Mouse (Mus musculus): Measurements from ENCODE around the gene Dbi. TPM values are rescaled to one million over a fixed set of nuclear protein-coding genes. Genes with fewer than 3 reads are reported as not detected.

Gene Dbi
- polyA plus RNA-seq, 1 experiment from 2014 or later, result 442 TPM

- H3K36me3 ChIP-seq, result no peaks in the 10 kb centered on the region
- no peak for ATAC-seq (ENCODE audit: borderline replicate concordance, extremely low read depth, low FRiP score, low TSS enrichment)
- H3K4me1 ChIP-seq, result no peaks in the 10 kb centered on the region
- no peak overlapping the region for H3K9ac ChIP-seq
- no peak overlapping the region for H3K4me2 ChIP-seq
- no peak overlapping the region for H3K27ac ChIP-seq
- 77% methylated on average over 9 of the region's 9 CpGs for WGBS
- no peaks in the 10 kb centered on the region for H3K9me3 ChIP-seq
- no peak overlapping the region for H3K4me3 ChIP-seq
- H3K27me3 ChIP-seq, result no peaks in the 10 kb centered on the region
These were observed 19.3 kb upstream of the Dbi start for GRCm38 (mm10) chr1:120140144-120140693.

- Histone ChIP-seq H3K9me3 (no peaks in the 10 kb centered on the region), H3K9ac (no peak overlapping the region), H3K36me3 (no peaks in the 10 kb centered on the region), H3K27ac (no peak overlapping the region), H3K4me2 (no peak overlapping the region), H3K27me3 (no peaks in the 10 kb centered on the region), H3K4me1 (no peaks in the 10 kb centered on the region), H3K4me3 (no peak overlapping the region)
- ATAC-seq (ENCODE audit: borderline replicate concordance, extremely low read depth, low FRiP score, low TSS enrichment), result no peak
- WGBS, result 47% methylated on average over 7 of the region's 7 CpGs
These were observed 18.2 kb upstream of the Dbi start for GRCm38 (mm10) chr1:120138923-120139540.

- no peak overlapping the region for H3K9ac ChIP-seq
- no peak overlapping the region for H3K27ac ChIP-seq
- H3K27me3 ChIP-seq, result no peaks in the 10 kb centered on the region
- no peak overlapping the region for H3K4me2 ChIP-seq
- no peaks in the 10 kb centered on the region for H3K4me1 ChIP-seq
- 69% methylated on average over 7 of the region's 7 CpGs for WGBS
- no peak overlapping the region for H3K4me3 ChIP-seq
- H3K9me3 ChIP-seq, result no peaks in the 10 kb centered on the region
- no peaks in the 10 kb centered on the region for H3K36me3 ChIP-seq
- ATAC-seq (ENCODE audit: borderline replicate concordance, extremely low read depth, low FRiP score, low TSS enrichment), result no peak
These were observed 15.3 kb upstream of the Dbi start for GRCm38 (mm10) chr1:120135934-120136786.

GRCm38 (mm10) chr1:120132376-120132775 is 11.5 kb upstream of the Dbi start:
- no peaks in the 10 kb centered on the region for H3K4me1 ChIP-seq
- H3K4me2 ChIP-seq, result no peak overlapping the region
- H3K9me3 ChIP-seq, result no peaks in the 10 kb centered on the region
- H3K4me3 ChIP-seq, result no peak overlapping the region
- no peaks in the 10 kb centered on the region for H3K27me3 ChIP-seq
- WGBS, result 79% methylated on average over 1 of the region's 1 CpGs
- ATAC-seq (ENCODE audit: borderline replicate concordance, extremely low read depth, low FRiP score, low TSS enrichment), result no peak
- no peak overlapping the region for H3K9ac ChIP-seq
- H3K27ac ChIP-seq, result no peak overlapping the region
- H3K36me3 ChIP-seq, result no peaks in the 10 kb centered on the region

GRCm38 (mm10) chr1:120126318-120126717 is 5.4 kb upstream of the Dbi start:
- Histone ChIP-seq H3K27ac (no peak overlapping the region), H3K36me3 (no peaks in the 10 kb centered on the region), H3K9me3 (no peaks in the 10 kb centered on the region), H3K4me2 (no peak overlapping the region), H3K4me1 (peaks cover 9% of the 10 kb centered on the region; the same call in 1 of the 2 replicates), H3K9ac (no peak overlapping the region), H3K4me3 (no peak overlapping the region), H3K27me3 (no peaks in the 10 kb centered on the region)
- no peak for ATAC-seq (ENCODE audit: borderline replicate concordance, extremely low read depth, low FRiP score, low TSS enrichment)
- 60% methylated on average over 9 of the region's 9 CpGs for WGBS

- Histone ChIP-seq H3K9ac (no peak overlapping the region), H3K4me3 (no peak overlapping the region), H3K27me3 (no peaks in the 10 kb centered on the region), H3K27ac (no peak overlapping the region), H3K4me1 (peaks cover 9% of the 10 kb centered on the region; the same call in 1 of the 2 replicates), H3K9me3 (no peaks in the 10 kb centered on the region), H3K4me2 (no peak overlapping the region), H3K36me3 (no peaks in the 10 kb centered on the region)
- ATAC-seq (ENCODE audit: borderline replicate concordance, extremely low read depth, low FRiP score, low TSS enrichment), result no peak
- 57% methylated on average over 6 of the region's 6 CpGs for WGBS
These were observed 4.6 kb upstream of the Dbi start for GRCm38 (mm10) chr1:120125471-120125870.

GRCm38 (mm10) chr1:120124839-120125238 is 4.0 kb upstream of the Dbi start:
- 74% methylated on average over 4 of the region's 4 CpGs for whole genome bisulfite sequencing
- no peak overlapping the region for H3K4me3 ChIP-seq
- H3K36me3 ChIP-seq, result no peaks in the 10 kb centered on the region
- H3K27me3 ChIP-seq, result no peaks in the 10 kb centered on the region
- no peak overlapping the region for H3K4me2 ChIP-seq
- ATAC-seq (ENCODE audit: borderline replicate concordance, extremely low read depth, low FRiP score, low TSS enrichment), result no peak
- H3K4me1 ChIP-seq, result peaks cover 13% of the 10 kb centered on the region
- no peaks in the 10 kb centered on the region for H3K9me3 ChIP-seq
- no peak overlapping the region for H3K27ac ChIP-seq
- no peak overlapping the region for H3K9ac ChIP-seq

GRCm38 (mm10) chr1:120122634-120123383 is 1.9 kb upstream of the Dbi start:
- Histone ChIP-seq H3K9ac (no peak overlapping the region), H3K4me2 (no peak overlapping the region), H3K9me3 (no peaks in the 10 kb centered on the region), H3K36me3 (peaks cover 5% of the 10 kb centered on the region; the same call in 1 of the 2 replicates), H3K27ac (no peak overlapping the region), H3K27me3 (no peaks in the 10 kb centered on the region), H3K4me3 (no peak overlapping the region), H3K4me1 (peaks cover 23% of the 10 kb centered on the region)
- ATAC-seq (ENCODE audit: borderline replicate concordance, extremely low read depth, low FRiP score, low TSS enrichment), result no peak
- 88% methylated on average over 8 of the region's 8 CpGs for WGBS

- WGBS, result 87% methylated on average over 9 of the region's 9 CpGs
- ATAC-seq (ENCODE audit: borderline replicate concordance, extremely low read depth, low FRiP score, low TSS enrichment), result no peak
These were observed 1.2 kb upstream of the Dbi start for GRCm38 (mm10) chr1:120121930-120122530.

GRCm38 (mm10) chr1:120120141-120120968 is 523 bp downstream of the Dbi start:
- peak overlapping the region; percentile 74 for H3K4me2 ChIP-seq
- H3K9me3 ChIP-seq, result no peaks in the 10 kb centered on the region
- no peaks in the 10 kb centered on the region for H3K27me3 ChIP-seq
- peak overlapping the region; percentile 59 for H3K4me3 ChIP-seq
- peak overlapping the region; percentile 59 for H3K9ac ChIP-seq
- peaks cover 16% of the 10 kb centered on the region for H3K36me3 ChIP-seq
- H3K27ac ChIP-seq, result peak overlapping the region; percentile 86
- peak; percentile 55 for ATAC-seq (ENCODE audit: borderline replicate concordance, extremely low read depth, low FRiP score, low TSS enrichment)
- WGBS, result 2% methylated on average over 24 of the region's 24 CpGs
- peaks cover 23% of the 10 kb centered on the region for H3K4me1 ChIP-seq

More at GRCm38 (mm10) chr1:120121930-120122530, 1.2 kb upstream of the Dbi start:
- Histone ChIP-seq H3K36me3 (peaks cover 5% of the 10 kb centered on the region; the same call in 1 of the 2 replicates), H3K27me3 (no peaks in the 10 kb centered on the region), H3K27ac (peak overlapping the region; percentile 92), H3K9ac (peak overlapping the region; percentile 48), H3K4me2 (peak overlapping the region; percentile 74), H3K4me1 (peaks cover 23% of the 10 kb centered on the region), H3K4me3 (peak overlapping the region; percentile 59), H3K9me3 (no peaks in the 10 kb centered on the region)
